Mouse (Mus musculus) sigmoid colon, adult 10 weeks (tissue): ENCODE results near the gene Arhgap17. TPM values are rescaled to one million over a fixed set of nuclear protein-coding genes. Genes with fewer than 3 reads are reported as not detected.

Source experiments
- polyA plus RNA-seq: library from polyadenylated mRNA; stranded (reverse); fragments of 350-450 nt; fragmentation: Illumina TruSeq; extraction: RNeasy Lipid Tissue Mini Kit (QIAGEN cat#74804); gene quantifications from one replicate; pipeline ENCODE4 v1.2.3, GENCODE M21; 2014; ENCODE audit warnings: low read depth, low replicate concordance

Gene Arhgap17
- polyA plus RNA-seq = 43.8 TPM

GRCm38 (mm10) chr7:123369759-123370481, at the start of gene Arhgap17, which contains the start of gene Lcmt1:
Gene Arhgap17 (minus strand): TSS chr7:123369915.
Gene Lcmt1 (plus strand): TSS chr7:123369784.

Other genes with a start within 250 kb of the Arhgap17 start
- 83.5 TPM for gene Tnrc6a, start 246.0 kb downstream of the Arhgap17 start, polyA plus RNA-seq
- gene Slc5a11, start 155.1 kb downstream of the Arhgap17 start, polyA plus RNA-seq = not detected
- gene Lcmt1, start 131 bp downstream of the Arhgap17 start, polyA plus RNA-seq = 40.0 TPM
- 188 TPM for gene Aqp8, start 92.4 kb upstream of the Arhgap17 start, polyA plus RNA-seq
- gene Zkscan2, start 130.5 kb upstream of the Arhgap17 start, polyA plus RNA-seq = 1.3 TPM